Mouse (Mus musculus) midbrain, embryonic 14.5 days (tissue): ENCODE measurements around the gene Lgals3bp. TPM values are rescaled to one million over a fixed set of nuclear protein-coding genes. Genes with fewer than 3 reads are reported as not detected.

Experiments used
- ATAC-seq: fragments of 200-750 bp; cut with Nextera tagmentation; 2 replicates; pipeline ENCODE4 v1.8.0; 2017; ENCODE audit warnings: moderate number of reproducible peaks, moderate library complexity; ENCODE audit not compliant: low FRiP score, low TSS enrichment
- DNase-seq: peaks from one replicate; pipeline ENCODE4 v3.0.0-alpha.2; 2015
- H3K27ac ChIP-seq: fragments of 300-500 bp; sonication (generic); replicated peaks from 2 replicates; pipeline ENCODE4 v1.5.1; 2014; ENCODE audit warnings: mild to moderate bottlenecking, low read depth, low read length, moderate library complexity
- H3K27me3 ChIP-seq: fragments of 300-500 bp; sonication (generic); 2 replicates; pipeline ENCODE4 v1.6.1; 2014; ENCODE audit warnings: low read length, control low read depth, mixed read lengths; ENCODE audit not compliant: control insufficient read depth, insufficient read depth
- H3K36me3 ChIP-seq: fragments of 300-500 bp; sonication (generic); 2 replicates; pipeline ENCODE4 v1.6.1; 2014; ENCODE audit warnings: low read length, control low read depth; ENCODE audit not compliant: control insufficient read depth, insufficient read depth
- H3K4me1 ChIP-seq: fragments of 300-500 bp; sonication (generic); 2 replicates; pipeline ENCODE4 v1.6.1; 2014; ENCODE audit warnings: mild to moderate bottlenecking, antibody characterized with exemption, low read length, control low read depth; ENCODE audit not compliant: control insufficient read depth, insufficient read depth
- H3K4me2 ChIP-seq: fragments of 300-500 bp; sonication (generic); 2 replicates; pipeline ENCODE4 v1.6.1; 2014; ENCODE audit warnings: mild to moderate bottlenecking, low read length, moderate library complexity
- H3K4me3 ChIP-seq: fragments of 300-500 bp; sonication (generic); replicated peaks from 2 replicates; pipeline ENCODE4 v1.5.1; 2014; ENCODE audit warnings: low read depth, low read length
- H3K9ac ChIP-seq: fragments of 300-500 bp; sonication (generic); replicated peaks from 2 replicates; pipeline ENCODE4 v1.6.1; 2014; ENCODE audit warnings: mild to moderate bottlenecking, low read length, moderate library complexity
- H3K9me3 ChIP-seq: fragments of 300-500 bp; sonication (generic); 2 replicates; pipeline ENCODE4 v1.6.1; 2016; ENCODE audit warnings: low read length, control low read depth, mixed read lengths; ENCODE audit not compliant: control insufficient read depth
- WGBS: fragments of 180-500 bp; shearing (Covaris S2); extraction: QIAGEN DNeasy Blood & Tissue Kit; methylation state at CpG from one replicate; pipeline ENCODE4 v1.1.7; 2014; 5-methylcytosine and 5-hydroxymethylcytosine counted together
- polyA plus RNA-seq: library from polyadenylated mRNA; unstranded; fragments of >200 nt; fragmentation: Nextera tagmentation; extraction: Ambion mirVana; gene quantifications from 2 replicates; pipeline ENCODE4 v1.2.1, GENCODE M21; 2014

The Lgals3bp gene
- polyA plus RNA-seq, 1 experiment from 2014 or later, result 5.5 TPM

DNA sequence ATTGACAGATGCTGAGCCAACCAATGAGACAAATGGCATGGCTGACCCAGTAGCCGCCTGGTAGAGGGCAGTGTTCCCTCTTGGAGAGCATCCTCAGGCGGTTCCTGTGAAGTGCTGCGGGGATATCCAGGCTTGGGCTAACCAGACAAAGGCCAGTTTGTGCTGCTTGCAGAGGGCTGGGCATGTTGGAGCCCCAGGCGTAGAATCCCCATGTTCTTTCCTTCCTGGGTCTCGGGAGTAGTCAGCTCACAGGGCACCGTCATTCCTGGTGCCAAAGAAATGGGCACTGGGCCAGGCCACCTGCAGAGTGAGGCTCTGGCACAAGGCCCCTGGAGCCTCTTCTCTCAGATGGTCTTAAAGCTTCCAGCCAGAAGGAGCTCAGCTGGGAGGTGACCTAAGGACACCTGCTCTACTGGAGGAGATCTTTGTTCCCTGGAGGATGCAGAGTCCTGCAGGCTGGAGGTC, 34.6 kb upstream of the Lgals3bp start:
- Histone ChIP-seq H3K36me3 (no peaks in the 10 kb centered on the region), H3K4me3 (no peak overlapping the region), H3K9me3 (no peaks in the 10 kb centered on the region), H3K27me3 (no peaks in the 10 kb centered on the region), H3K9ac (no peak overlapping the region), H3K4me1 (peaks cover 38% of the 10 kb centered on the region), H3K4me2 (no peak overlapping the region), H3K27ac (0 out of 2 replicates have a peak overlapping the region, but pooled peaks have one; percentile 13)
- ATAC-seq (peak; percentile 46; the same call in 1 of the 2 replicates), DNase-seq (peak; percentile 72)
- 20% methylated on average over 6 of the region's 6 CpGs for WGBS

DNA sequence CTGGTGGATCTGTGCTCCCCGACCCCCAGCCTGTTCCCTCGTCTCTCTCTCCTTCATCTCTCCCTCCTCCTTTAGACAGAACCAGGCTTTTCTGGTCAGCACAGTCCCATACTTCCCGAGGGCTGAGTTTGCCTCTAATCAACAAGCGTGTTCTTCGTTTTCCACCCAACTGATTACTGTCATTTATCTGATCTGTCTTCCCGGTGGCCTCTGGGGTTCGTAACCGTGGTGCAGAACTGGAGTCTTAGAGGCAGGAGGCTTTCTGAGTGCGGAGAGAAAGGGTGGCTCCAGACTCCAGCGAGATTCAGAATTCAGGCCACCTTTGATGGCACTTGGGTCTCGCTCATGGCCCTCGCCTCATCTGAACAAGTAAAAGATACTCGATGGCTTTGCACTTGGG, 32.2 kb upstream of the Lgals3bp start:
- Histone ChIP-seq H3K4me3 (no peak overlapping the region), H3K4me2 (peak overlapping the region; percentile 19; the same call in 1 of the 2 replicates), H3K27ac (no peak overlapping the region), H3K27me3 (no peaks in the 10 kb centered on the region), H3K4me1 (peaks cover 26% of the 10 kb centered on the region), H3K36me3 (no peaks in the 10 kb centered on the region), H3K9me3 (no peaks in the 10 kb centered on the region), H3K9ac (no peak overlapping the region)
- ATAC-seq (no peak), DNase-seq (no peak)
- WGBS, result 52% methylated on average over 13 of the region's 13 CpGs

DNA sequence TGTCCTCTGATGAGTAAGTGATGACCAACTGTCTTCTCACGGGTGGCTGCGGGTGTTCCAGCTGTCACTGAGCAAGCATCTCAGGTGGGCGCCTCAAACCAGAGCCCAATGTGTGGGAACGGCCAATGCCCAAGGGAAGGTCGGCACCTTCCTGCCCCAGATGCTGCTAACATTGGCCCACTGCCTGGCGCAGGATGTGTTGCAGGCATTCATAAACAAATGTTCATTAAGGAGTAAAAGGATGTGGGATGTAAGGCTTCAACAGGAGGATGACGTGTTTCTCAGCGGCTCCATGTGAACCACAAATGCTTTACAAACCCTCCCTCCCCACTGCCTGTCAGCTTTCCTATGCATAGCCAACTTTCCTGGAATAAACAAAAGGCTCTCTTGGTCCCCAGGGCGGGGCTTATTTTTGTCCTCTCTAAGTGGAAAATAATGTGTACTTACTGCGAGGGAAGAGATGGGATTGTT, 31.5 kb upstream of the Lgals3bp start:
- no peaks in the 10 kb centered on the region for H3K27me3 ChIP-seq
- H3K36me3 ChIP-seq, result no peaks in the 10 kb centered on the region
- H3K4me1 ChIP-seq, result peaks cover 22% of the 10 kb centered on the region
- 69% methylated on average over 10 of the region's 10 CpGs for WGBS
- peak overlapping the region; percentile 19; the same call in 1 of the 2 replicates for H3K4me2 ChIP-seq
- H3K9ac ChIP-seq, result no peak overlapping the region
- H3K27ac ChIP-seq, result no peak overlapping the region
- no peak overlapping the region for H3K4me3 ChIP-seq
- peak; percentile 32 for DNase-seq
- no peaks in the 10 kb centered on the region for H3K9me3 ChIP-seq
- ATAC-seq, result no peak

DNA sequence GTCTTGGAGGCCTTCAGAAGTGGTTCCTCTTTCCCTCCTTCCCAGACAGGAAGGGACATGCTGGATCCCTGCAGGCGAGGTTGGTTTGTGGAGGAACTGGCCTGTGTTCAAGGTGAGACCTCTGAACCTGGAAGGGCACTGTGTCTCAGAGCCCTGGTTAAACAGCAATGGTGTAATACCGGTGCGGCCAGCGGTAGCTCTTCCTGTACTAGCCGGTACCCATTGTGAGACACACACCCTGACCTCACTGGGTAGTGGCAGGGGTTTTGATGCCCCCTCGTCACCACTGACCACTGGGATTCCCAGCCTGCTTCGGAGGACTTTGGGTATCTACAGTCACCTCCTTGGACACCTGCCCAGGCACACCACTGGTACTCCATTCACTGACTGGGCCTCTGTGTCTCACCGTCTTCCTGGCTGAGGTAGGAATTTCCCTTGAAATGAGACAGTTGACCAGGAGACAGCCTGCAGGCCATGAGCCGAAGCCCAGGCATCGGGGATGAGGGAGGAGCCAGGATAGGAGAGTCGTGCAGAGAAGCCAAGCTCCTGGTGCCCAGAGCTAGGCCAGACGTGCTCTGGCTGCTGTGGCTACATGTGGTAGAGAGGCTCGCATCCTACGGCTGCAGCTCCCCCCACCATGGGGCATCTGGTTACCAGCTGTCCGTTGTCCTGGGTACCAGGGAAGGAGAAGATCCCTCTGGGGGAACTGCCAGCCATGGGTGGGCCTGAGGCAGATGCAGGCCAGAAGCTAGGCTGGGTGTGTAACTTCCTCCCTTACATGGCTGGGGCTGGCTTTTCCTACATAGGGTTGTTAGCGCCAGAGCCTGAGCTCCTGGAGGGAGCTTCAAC, 29.4 kb upstream of the Lgals3bp start:
- Histone ChIP-seq H3K4me1 (peaks cover 26% of the 10 kb centered on the region), H3K27me3 (no peaks in the 10 kb centered on the region), H3K9me3 (no peaks in the 10 kb centered on the region), H3K27ac (no peak overlapping the region), H3K4me3 (no peak overlapping the region), H3K4me2 (no peak overlapping the region), H3K36me3 (no peaks in the 10 kb centered on the region), H3K9ac (no peak overlapping the region)
- ATAC-seq (no peak), DNase-seq (no peak)
- 80% methylated on average over 16 of the region's 16 CpGs for WGBS

DNA sequence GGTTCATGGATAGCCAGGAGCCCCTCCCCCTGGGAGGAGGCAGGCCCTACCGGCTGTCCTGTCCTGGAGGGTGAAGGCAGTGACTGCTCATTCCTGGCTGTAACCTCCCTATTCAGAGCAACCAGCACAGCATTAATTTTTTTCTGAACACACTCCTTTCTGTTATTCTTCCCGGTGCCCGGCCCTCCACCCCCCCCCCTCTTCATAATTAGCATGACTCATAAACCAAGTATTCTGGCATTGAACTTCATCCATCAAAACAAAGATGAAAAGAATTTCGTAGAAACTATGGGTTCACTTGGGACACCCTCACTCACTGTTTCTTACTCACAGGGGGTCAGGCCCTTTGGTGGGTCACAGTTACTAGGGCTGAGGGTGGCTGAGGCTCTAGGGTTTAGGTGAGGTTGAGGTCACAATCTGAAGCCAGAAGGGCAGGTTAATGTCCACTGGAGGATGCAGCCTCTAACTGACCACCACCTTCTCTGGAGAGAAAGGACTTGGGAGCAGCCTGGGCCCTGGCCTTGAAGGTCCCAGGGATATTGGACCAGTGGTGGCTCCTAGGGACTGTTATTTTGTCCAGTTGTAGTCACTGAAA, 28.5 kb upstream of the Lgals3bp start:
- no peak overlapping the region for H3K4me3 ChIP-seq
- DNase-seq, result no peak
- H3K4me1 ChIP-seq, result peaks cover 23% of the 10 kb centered on the region
- H3K27ac ChIP-seq, result no peak overlapping the region
- no peaks in the 10 kb centered on the region for H3K36me3 ChIP-seq
- ATAC-seq, result no peak
- no peak overlapping the region for H3K9ac ChIP-seq
- WGBS, result 54% methylated on average over 4 of the region's 4 CpGs
- no peaks in the 10 kb centered on the region for H3K27me3 ChIP-seq
- no peaks in the 10 kb centered on the region for H3K9me3 ChIP-seq
- H3K4me2 ChIP-seq, result no peak overlapping the region

DNA sequence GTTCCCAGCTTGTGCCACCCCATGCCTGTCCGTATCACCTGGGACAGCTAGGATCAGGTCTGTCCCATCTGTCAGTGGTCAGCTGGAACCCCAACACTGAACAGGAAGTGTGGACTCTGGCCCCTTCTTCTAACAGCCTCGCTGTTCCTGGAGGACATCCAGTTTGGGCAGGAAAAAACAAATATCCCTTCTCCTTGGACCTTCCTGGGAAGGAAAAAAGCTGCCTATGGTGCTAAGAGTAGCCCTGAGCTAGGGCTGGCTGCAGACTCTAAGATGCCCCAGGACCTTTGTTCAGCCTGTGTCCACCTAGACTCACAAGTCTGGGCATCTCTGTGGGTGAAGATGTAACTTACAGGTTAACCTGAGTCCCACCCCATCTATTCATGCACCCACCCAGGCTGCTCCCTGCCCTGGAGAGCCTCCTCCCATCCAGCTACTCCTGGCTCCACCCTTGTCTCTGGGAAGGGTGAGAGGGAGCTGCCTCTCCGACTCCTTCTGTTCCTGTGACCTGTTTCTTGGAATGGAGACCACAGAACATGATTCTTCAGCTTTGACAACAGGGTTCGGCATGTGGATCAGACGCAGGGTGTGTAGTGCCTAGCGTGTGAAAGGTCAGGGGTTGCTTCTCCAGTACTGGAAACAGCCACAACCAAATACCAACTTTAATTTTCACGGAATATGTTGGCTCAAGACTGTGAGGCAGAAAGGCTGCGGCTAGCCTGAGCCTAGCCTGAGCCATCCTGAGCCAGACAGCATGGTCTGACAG, 27.2 kb upstream of the Lgals3bp start:
- Histone ChIP-seq H3K27ac (no peak overlapping the region), H3K27me3 (no peaks in the 10 kb centered on the region), H3K9ac (no peak overlapping the region), H3K36me3 (no peaks in the 10 kb centered on the region), H3K4me2 (peak overlapping the region; percentile 39), H3K9me3 (no peaks in the 10 kb centered on the region), H3K4me1 (peaks cover 23% of the 10 kb centered on the region), H3K4me3 (peak overlapping the region; percentile 11)
- 63% methylated on average over 8 of the region's 8 CpGs for WGBS
- ATAC-seq, result no peak
- DNase-seq, result no peak

DNA sequence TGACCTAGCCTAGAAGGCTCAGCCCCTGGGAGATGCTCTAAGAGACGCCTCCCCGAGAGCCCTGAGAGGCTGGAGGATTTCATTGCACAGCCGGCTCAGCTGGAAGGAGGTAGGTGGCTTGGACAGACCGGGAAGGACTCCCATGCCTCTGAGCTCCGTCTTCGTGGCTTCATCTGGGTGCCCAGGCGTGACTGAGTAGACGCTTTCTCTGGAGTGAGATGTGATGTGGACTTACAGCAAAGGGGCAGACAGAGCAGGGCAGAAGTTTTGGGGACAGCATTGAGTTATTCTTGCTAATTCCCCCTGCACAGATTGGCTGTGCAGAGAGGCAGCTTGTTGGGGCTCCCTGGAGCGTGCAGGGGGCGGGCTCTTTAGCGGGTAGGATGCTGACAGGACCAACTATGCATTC, 26.6 kb upstream of the Lgals3bp start:
- no peaks in the 10 kb centered on the region for H3K9me3 ChIP-seq
- H3K4me2 ChIP-seq, result peak overlapping the region; percentile 39
- ATAC-seq (no peak), DNase-seq (peak; percentile 30)
- H3K27me3 ChIP-seq, result no peaks in the 10 kb centered on the region
- no peak overlapping the region; the same call in 1 of the 2 replicates for H3K9ac ChIP-seq
- no peak overlapping the region; the same call in 1 of the 2 replicates for H3K27ac ChIP-seq
- H3K36me3 ChIP-seq, result no peaks in the 10 kb centered on the region
- peak overlapping the region; percentile 11 for H3K4me3 ChIP-seq
- 5% methylated on average over 11 of the region's 11 CpGs for WGBS
- peaks cover 24% of the 10 kb centered on the region for H3K4me1 ChIP-seq

DNA sequence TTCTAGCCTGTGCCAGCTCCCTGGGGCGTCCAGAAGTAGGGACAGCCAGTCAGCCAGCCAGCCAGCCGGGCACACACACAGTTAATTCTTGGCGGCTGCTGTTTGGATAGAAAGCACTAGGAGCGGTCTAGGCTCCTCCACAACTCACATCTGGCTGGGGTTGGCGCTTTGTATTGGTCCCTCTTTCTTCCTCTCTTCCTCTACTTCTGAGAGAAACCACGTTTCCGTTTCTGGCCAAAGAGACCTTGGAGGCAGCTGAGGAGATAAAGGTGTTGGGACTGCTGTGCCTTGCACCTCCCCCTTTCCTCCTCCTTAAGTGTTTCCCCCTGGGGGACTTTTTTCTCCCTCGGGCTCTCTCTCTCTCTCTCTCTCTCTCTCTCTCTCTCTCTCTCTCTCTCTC, 26.1 kb upstream of the Lgals3bp start, which contains the start of gene C1qtnf1:
C1qtnf1 (plus strand) TSS at position 218 of the 400 bp plus-strand sequence.
- ATAC-seq (no peak), DNase-seq (peak; percentile 63)
- Histone ChIP-seq H3K4me2 (peak within 1 kb of the TSS; percentile 39), H3K36me3 (no peaks in the 10 kb centered on the region), H3K4me3 (peak within 1 kb of the TSS; percentile 11), H3K4me1 (peaks cover 22% of the 10 kb centered on the region), H3K27ac (no peak within 1 kb of the TSS; the same call in 1 of the 2 replicates), H3K9ac (no peak within 1 kb of the TSS; the same call in 1 of the 2 replicates), H3K9me3 (no peaks in the 10 kb centered on the region), H3K27me3 (no peaks in the 10 kb centered on the region)
- 3% methylated on average over 8 of the region's 8 CpGs for WGBS
